21 mouse cellular contexts compared by ENCODE assay signal in genomic region chr1:31678586-31678985, GRCm38 (mm10).
DNase-seq lines count a peak whose midpoint lies in the region; ATAC-seq and TF ChIP-seq lines count a peak whose summit lies in the region.
"Had no signal": no experiment of that assay in that cellular context is flagged by ENCODE, and none has a peak within 500 bp of the region (broad histone marks: within the 10 kb centered on the region; RNA-seq: fewer than 3 reads in every experiment).

No protein-coding gene starts in this region.

- H3K4me1 ChIP-seq in ES-Bruce4 (ENCODE audit: control insufficient read depth, insufficient read depth, low read length) (no peaks in the 10 kb centered on the region), ES-E14 (ENCODE audit: control insufficient read depth in 2 of 2, insufficient read depth in 2 of 2, low read length in 2 of 2, poor library complexity in 1 of 2) (no peaks in the 10 kb centered on the region)
- H3K4me1 ChIP-seq: embryonic facial prominence, embryonic 10.5 days; embryonic facial prominence, embryonic 12.5 days; forebrain, embryonic 13.5 days had no signal

- no peak for TF ChIP-seq CTCF in ES-Bruce4 (IDR thresholded peaks at IDR 0.05; ENCODE audit: low read depth, low read length)

- no peak for TF ChIP-seq EP300 in ES-Bruce4 (IDR thresholded peaks at IDR 0.05; ENCODE audit: insufficient read depth, low read depth, low read length)

- TF ChIP-seq POLR2A in ES-Bruce4 (IDR thresholded peaks at IDR 0.05; ENCODE audit: insufficient read depth, low read length) = no peak

- peak; percentile 56 for DNase-seq in ES-E14 (ENCODE audit: low read depth, low spot score)
- peak; percentile 43 for DNase-seq in WW6 (ENCODE audit: low read depth, low spot score)
- no peak for DNase-seq in cerebellum, adult 18-20 months
- DNase-seq in thymus, adult 18-20 months = no peak
- DNase-seq: adrenal gland, adult 8-10 months; adrenal gland, postnatal 14 days; adrenal gland, postnatal 36 days; B cell, adult 2 months; cerebellum, adult 11 months; cerebellum, adult 2 months; cerebellum, adult 9-10 months; cerebellum, postnatal 25 days had no signal

- H3K9me3 ChIP-seq in ES-Bruce4 (replicated peaks; ENCODE audit: control insufficient read depth, insufficient read depth, low read length, poor library complexity, severe bottlenecking) (no peaks in the 10 kb centered on the region), ES-E14 (ENCODE audit: control insufficient read depth, insufficient read depth, low read depth, low read length) (no peaks in the 10 kb centered on the region)
- H3K9me3 ChIP-seq: embryonic facial prominence, embryonic 10.5 days; embryonic facial prominence, embryonic 12.5 days; forebrain, embryonic 13.5 days had no signal

- H3K4me3 ChIP-seq in ES-Bruce4 (ENCODE audit: low read depth, low read length) = no peak overlapping the region
- no peak overlapping the region for H3K4me3 ChIP-seq in ES-E14 (ENCODE audit: insufficient read depth in 1 of 2, low read depth in 1 of 2, low read length in 2 of 2, poor library complexity in 1 of 2, severe bottlenecking in 1 of 2)
- H3K4me3 ChIP-seq: embryonic facial prominence, embryonic 10.5 days; embryonic facial prominence, embryonic 12.5 days; forebrain, embryonic 13.5 days had no signal

- in situ Hi-C loops in ES-E14 (cut with MboI; ENCODE audit: low sequenced_read_pairs in 2 of 2, unreplicated experiment in 2 of 2) = no loop called here

- no peaks in the 10 kb centered on the region for H3K27me3 ChIP-seq in ES-Bruce4 (ENCODE audit: control insufficient read depth, insufficient read depth, low read length, poor library complexity, severe bottlenecking)
- H3K27me3 ChIP-seq: CH12.LX; embryonic facial prominence, embryonic 12.5 days; forebrain, embryonic 13.5 days had no signal

- H3K36me3 ChIP-seq in ES-Bruce4 (ENCODE audit: control insufficient read depth, insufficient read depth, low read length, poor library complexity, severe bottlenecking) (no peaks in the 10 kb centered on the region), ES-E14 (ENCODE audit: control insufficient read depth, insufficient read depth, low read length, poor library complexity, severe bottlenecking) (no peaks in the 10 kb centered on the region)
- H3K36me3 ChIP-seq: embryonic facial prominence, embryonic 10.5 days; embryonic facial prominence, embryonic 12.5 days had no signal

- no peak for ATAC-seq in cerebellum, adult (ENCODE audit: insufficient number of reproducible peaks, low FRiP score, low TSS enrichment)
- ATAC-seq: activated CD4-positive, CD25-positive, alpha-beta regulatory T cell, adult 4 months; CD4-positive, CD25-positive, alpha-beta regulatory T cell, adult 4 months; forebrain, embryonic 13.5 days; forebrain, embryonic 16.5 days had no signal

- H3K27ac ChIP-seq in ES-Bruce4 (ENCODE audit: insufficient read depth, low read length) = peak overlapping the region; percentile 16; the same call in 1 of the 2 replicates
- peak overlapping the region; percentile 28; the same call in 1 of the 2 replicates for H3K27ac ChIP-seq in ES-E14 (ENCODE audit: insufficient read depth, low read depth, low read length, poor library complexity, severe bottlenecking)
- H3K27ac ChIP-seq: embryonic facial prominence, embryonic 10.5 days; embryonic facial prominence, embryonic 12.5 days; forebrain, embryonic 13.5 days had no signal

- H3K9ac ChIP-seq in ES-Bruce4 (ENCODE audit: low read depth, poor library complexity, severe bottlenecking) (no peak overlapping the region), ES-E14 (ENCODE audit: insufficient read depth, low read depth, low read length, poor library complexity, severe bottlenecking) (no peak overlapping the region)
- H3K9ac ChIP-seq: embryonic facial prominence, embryonic 12.5 days; forebrain, embryonic 13.5 days had no signal

TF ChIP-seq in ES-E14, 5 proteins besides CTCF, POLR2A, EP300 and RAD21:
- no peak for TF ChIP-seq MAFK (IDR thresholded peaks at IDR 0.05; ENCODE audit: insufficient read depth, low read depth, low read length)

Comparison
In these comparisons a context has a peak if more than half of its experiments do, and no peak if none do; other contexts are left out.
1. DNase-seq: peak in ES-E14 (single experiment) and WW6 (single experiment); none in cerebellum, adult 18-20 months (0 of 2) and thymus, adult 18-20 months (0 of 2).